Mouse (Mus musculus) lung, postnatal 14 days (tissue): ENCODE data around the gene Tsfm.
A peak's percentile ranks its signal among the peaks of the same experiment; 100 is the strongest.
"Not testable (repeated sequence)": the region's sequence is repeated elsewhere in the genome, so short reads cannot be mapped to it uniquely, and the experiment has no call there.

Source experiments
- DNase-seq: peaks from one replicate; pipeline ENCODE4 v3.0.0; 2021

Gene Tsfm

GRCm38 (mm10) chr10:127030336-127031296 is at the start of gene Tsfm:
Gene Tsfm (minus strand): TSS chr10:127030840.
- peak; percentile 96 for DNase-seq

- DNase-seq, result no peak
These were observed 49.2 kb upstream of the Tsfm start for GRCm38 (mm10) chr10:127079665-127080391.

- no peak for DNase-seq
These were observed 48.3 kb upstream of the Tsfm start for GRCm38 (mm10) chr10:127078677-127079575.

GRCm38 (mm10) chr10:127078001-127078676 is 47.5 kb upstream of the Tsfm start:
- DNase-seq, result no peak

- no peak for DNase-seq
These were observed 46.9 kb upstream of the Tsfm start for GRCm38 (mm10) chr10:127077515-127077914.

- DNase-seq, result no peak
These were observed 45.4 kb upstream of the Tsfm start for GRCm38 (mm10) chr10:127076082-127076481.

- no peak for DNase-seq
These were observed 45.0 kb upstream of the Tsfm start for GRCm38 (mm10) chr10:127075651-127076050.

- no peak for DNase-seq
These were observed 44.4 kb upstream of the Tsfm start, which contains the start of gene Agap2 for GRCm38 (mm10) chr10:127075080-127075479. Gene Agap2 (plus strand): TSS chr10:127075284.

- DNase-seq, result no peak
These were observed 43.3 kb upstream of the Tsfm start for GRCm38 (mm10) chr10:127073981-127074380.

GRCm38 (mm10) chr10:127072969-127073368 is 42.3 kb upstream of the Tsfm start:
- DNase-seq, result not testable (repeated sequence)

- not testable (repeated sequence) for DNase-seq
These were observed 41.6 kb upstream of the Tsfm start for GRCm38 (mm10) chr10:127072270-127072669.

GRCm38 (mm10) chr10:127071203-127071602 is 40.6 kb upstream of the Tsfm start:
- no peak for DNase-seq

- DNase-seq, result peak; percentile 88
These were observed 39.8 kb upstream of the Tsfm start, which contains the start of gene Tspan31 for GRCm38 (mm10) chr10:127070190-127071121. Gene Tspan31 (minus strand): TSS chr10:127070264.

- no peak for DNase-seq
These were observed 38.9 kb upstream of the Tsfm start for GRCm38 (mm10) chr10:127069281-127070189.

- DNase-seq, result no peak
These were observed 37.9 kb upstream of the Tsfm start for GRCm38 (mm10) chr10:127068360-127069038.

- no peak for DNase-seq
These were observed 35.9 kb upstream of the Tsfm start for GRCm38 (mm10) chr10:127066519-127067018.

GRCm38 (mm10) chr10:127065981-127066380 is 35.3 kb upstream of the Tsfm start:
- DNase-seq, result no peak
